Mouse (Mus musculus) forebrain, embryonic 10.5 days (tissue): ENCODE results near the gene Mov10. TPM values are rescaled to one million over a fixed set of nuclear protein-coding genes. Genes with fewer than 3 reads are reported as not detected.

ENCODE experiments used
- DNase-seq: peaks from one replicate; pipeline ENCODE4 v3.0.0-alpha.2; 2017; ENCODE audit warnings: low spot score; ENCODE audit errors: extremely low spot score
- H3K27ac ChIP-seq: fragments of 300-500 bp; sonication (generic); 2 replicates; pipeline ENCODE4 v1.5.1; 2016; ENCODE audit warnings: mild to moderate bottlenecking
- H3K27me3 ChIP-seq: fragments of 300-500 bp; sonication (generic); 2 replicates; pipeline ENCODE4 v1.6.1; 2016; ENCODE audit warnings: mild to moderate bottlenecking; ENCODE audit not compliant: poor library complexity, severe bottlenecking
- H3K36me3 ChIP-seq: fragments of 300-500 bp; sonication (generic); replicated peaks from 2 replicates; pipeline ENCODE4 v1.6.1; 2016; ENCODE audit warnings: mild to moderate bottlenecking, moderate library complexity
- H3K4me1 ChIP-seq: fragments of 300-500 bp; sonication (generic); 2 replicates; pipeline ENCODE4 v1.6.1; 2016
- H3K4me3 ChIP-seq: fragments of 300-500 bp; sonication (generic); 2 replicates; pipeline ENCODE4 v1.5.1; 2016; ENCODE audit warnings: mild to moderate bottlenecking, moderate library complexity
- H3K9me3 ChIP-seq: fragments of 300-500 bp; sonication (generic); 2 replicates; pipeline ENCODE4 v1.6.1; 2016; ENCODE audit warnings: mild to moderate bottlenecking, moderate library complexity
- WGBS: fragments of 180-500 bp; shearing (Covaris S2); methylation state at CpG from one replicate; pipeline ENCODE4 v1.1.7; 2016; 5-methylcytosine and 5-hydroxymethylcytosine counted together
- polyA plus RNA-seq: library from polyadenylated mRNA; unstranded; fragments of >200 nt; fragmentation: Nextera tagmentation; extraction: Ambion mirVana; gene quantifications from 2 replicates; pipeline ENCODE4 v1.2.1, GENCODE M21; 2016

Mov10 gene
- polyA plus RNA-seq, 1 experiment from 2014 or later, result 19.5 TPM

GRCm38 (mm10) chr3:104788075-104788474, 30.3 kb downstream of the Mov10 start, which contains the start of gene Rhoc:
Gene Rhoc, plus strand, starts transcription at chr3:104788375.
- Histone ChIP-seq H3K27me3 (peaks cover 64% of the 10 kb centered on the region), H3K4me3 (peak within 1 kb of the TSS; percentile 75), H3K36me3 (peaks cover 15% of the 10 kb centered on the region), H3K27ac (peak within 1 kb of the TSS; percentile 89), H3K9me3 (no peaks in the 10 kb centered on the region), H3K4me1 (peaks cover 50% of the 10 kb centered on the region)
- DNase-seq, result no peak
- 28% methylated on average over 3 of the region's 3 CpGs for WGBS

DNA sequence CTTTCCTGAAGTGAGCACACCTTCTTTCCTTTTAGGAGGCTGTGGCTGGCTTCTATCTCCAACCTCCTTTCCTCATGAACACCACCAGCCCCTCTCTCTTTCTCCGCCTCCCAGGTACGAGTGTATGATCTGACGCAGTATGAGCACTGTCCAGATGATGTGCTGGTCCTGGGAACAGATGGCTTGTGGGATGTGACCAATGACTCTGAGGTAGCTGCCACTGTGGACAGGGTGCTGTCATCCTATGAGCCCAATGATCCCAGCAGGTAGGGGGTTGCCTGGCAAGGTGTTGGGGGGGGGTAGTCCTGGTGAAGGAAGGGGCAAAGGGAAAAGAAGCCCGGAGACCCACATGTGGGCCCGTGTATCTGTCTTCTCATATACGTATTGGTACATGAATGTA, 33.1 kb downstream of the Mov10 start:
- no peak overlapping the region for H3K4me3 ChIP-seq
- peaks cover 42% of the 10 kb centered on the region for H3K4me1 ChIP-seq
- no peaks in the 10 kb centered on the region for H3K9me3 ChIP-seq
- no peak overlapping the region for H3K27ac ChIP-seq
- DNase-seq, result no peak
- WGBS, result 85% methylated on average over 6 of the region's 6 CpGs
- peaks cover 91% of the 10 kb centered on the region for H3K27me3 ChIP-seq
- H3K36me3 ChIP-seq, result no peaks in the 10 kb centered on the region

DNA sequence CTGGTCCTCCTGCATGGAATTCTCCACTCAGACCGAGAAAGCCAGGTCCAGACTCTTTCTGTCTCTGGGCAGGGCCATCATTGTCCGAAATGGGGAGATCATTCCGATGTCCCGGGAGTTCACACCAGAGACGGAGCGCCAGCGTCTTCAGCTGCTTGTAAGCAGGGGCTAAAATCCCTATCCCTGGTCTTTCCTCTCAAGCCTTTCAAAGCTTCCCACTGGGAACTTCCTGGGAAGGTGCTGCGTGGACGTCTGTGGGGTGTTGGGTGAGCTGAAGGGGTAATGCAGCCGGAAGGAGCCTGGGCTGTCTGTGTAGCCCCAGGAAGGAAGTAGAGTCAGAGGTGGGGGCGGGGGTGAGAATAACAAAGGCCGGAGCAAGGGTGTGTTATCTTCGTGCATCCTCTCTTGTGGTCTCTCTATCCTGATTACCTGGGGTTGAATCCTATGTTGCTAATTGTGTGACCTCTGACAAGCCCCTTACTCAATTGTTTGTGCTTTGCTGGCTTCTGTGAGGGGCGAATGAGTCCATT, 34.3 kb downstream of the Mov10 start:
- peaks cover 30% of the 10 kb centered on the region for H3K4me1 ChIP-seq
- H3K36me3 ChIP-seq, result no peaks in the 10 kb centered on the region
- H3K9me3 ChIP-seq, result no peaks in the 10 kb centered on the region
- H3K27me3 ChIP-seq, result peaks cover 91% of the 10 kb centered on the region
- H3K4me3 ChIP-seq, result no peak overlapping the region
- DNase-seq, result no peak
- 42% methylated on average over 14 of the region's 14 CpGs for WGBS
- H3K27ac ChIP-seq, result no peak overlapping the region

DNA sequence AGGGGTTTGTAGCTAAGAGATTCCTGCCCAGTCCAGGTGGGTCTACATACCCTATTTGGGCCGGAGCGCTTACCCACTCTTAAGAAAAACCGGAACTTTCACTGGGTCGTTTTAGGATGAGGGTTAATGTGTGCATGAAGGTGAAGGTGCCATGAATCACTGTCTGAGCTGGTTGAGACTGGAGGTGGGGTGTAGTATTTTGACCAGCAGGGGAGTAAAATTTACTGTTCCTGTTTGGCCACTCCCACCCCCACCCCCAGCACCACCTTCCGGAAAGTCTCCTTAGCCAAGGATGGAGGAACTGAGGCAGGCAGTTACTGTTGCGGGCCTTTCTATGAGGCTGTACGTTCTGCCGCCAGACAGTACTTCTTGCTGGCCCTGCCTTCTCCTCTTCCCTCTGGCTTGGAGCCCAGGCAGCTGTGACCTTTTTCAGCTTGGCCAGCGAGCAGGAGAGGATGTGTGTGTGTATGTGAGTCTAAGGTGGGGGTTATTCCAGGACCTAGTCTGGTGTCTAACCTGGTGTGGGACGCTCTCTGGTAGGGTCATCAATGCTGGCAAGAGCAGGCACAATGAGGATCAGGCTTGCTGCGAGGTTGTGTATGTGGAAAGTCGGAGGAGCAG, 36.2 kb downstream of the Mov10 start:
- 15% methylated on average over 12 of the region's 12 CpGs for WGBS
- Histone ChIP-seq H3K4me3 (peak overlapping the region; percentile 59), H3K9me3 (no peaks in the 10 kb centered on the region), H3K36me3 (no peaks in the 10 kb centered on the region), H3K4me1 (peaks cover 27% of the 10 kb centered on the region), H3K27ac (no peak overlapping the region), H3K27me3 (peaks cover 100% of the 10 kb centered on the region)
- DNase-seq, result no peak

DNA sequence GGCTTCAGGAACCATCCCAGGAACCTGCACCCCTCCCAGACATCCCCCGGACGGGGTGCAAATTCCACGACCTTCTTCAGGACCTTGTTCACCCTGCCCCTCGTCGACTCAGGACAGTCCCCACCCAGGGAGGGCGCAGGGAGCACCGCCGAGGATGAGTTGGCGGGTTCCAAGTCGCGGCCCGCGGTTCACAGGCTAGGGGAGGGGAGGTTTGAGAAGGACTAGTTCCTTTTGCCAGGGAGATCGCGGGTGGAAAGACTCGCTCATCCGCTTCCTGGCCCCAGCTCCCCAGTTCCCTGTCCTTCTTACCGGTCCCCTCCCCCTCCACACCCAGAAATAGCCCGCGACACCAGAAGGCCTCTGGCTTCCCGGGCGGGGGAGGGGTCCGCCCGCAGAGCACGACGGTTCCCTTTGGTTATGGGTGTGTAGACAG, 36.9 kb downstream of the Mov10 start, which contains the start of gene Fam19a3:
Fam19a3 (minus strand) TSS at position 370 of the 433 bp plus-strand sequence.
- Histone ChIP-seq H3K36me3 (no peaks in the 10 kb centered on the region), H3K27ac (peak within 1 kb of the TSS; percentile 26; the same call in 1 of the 2 replicates), H3K9me3 (no peaks in the 10 kb centered on the region), H3K4me1 (peaks cover 33% of the 10 kb centered on the region), H3K27me3 (peaks cover 100% of the 10 kb centered on the region), H3K4me3 (peak within 1 kb of the TSS; percentile 59)
- peak; percentile 31 for DNase-seq
- under 1% methylated on average over 26 of the region's 26 CpGs for WGBS

DNA sequence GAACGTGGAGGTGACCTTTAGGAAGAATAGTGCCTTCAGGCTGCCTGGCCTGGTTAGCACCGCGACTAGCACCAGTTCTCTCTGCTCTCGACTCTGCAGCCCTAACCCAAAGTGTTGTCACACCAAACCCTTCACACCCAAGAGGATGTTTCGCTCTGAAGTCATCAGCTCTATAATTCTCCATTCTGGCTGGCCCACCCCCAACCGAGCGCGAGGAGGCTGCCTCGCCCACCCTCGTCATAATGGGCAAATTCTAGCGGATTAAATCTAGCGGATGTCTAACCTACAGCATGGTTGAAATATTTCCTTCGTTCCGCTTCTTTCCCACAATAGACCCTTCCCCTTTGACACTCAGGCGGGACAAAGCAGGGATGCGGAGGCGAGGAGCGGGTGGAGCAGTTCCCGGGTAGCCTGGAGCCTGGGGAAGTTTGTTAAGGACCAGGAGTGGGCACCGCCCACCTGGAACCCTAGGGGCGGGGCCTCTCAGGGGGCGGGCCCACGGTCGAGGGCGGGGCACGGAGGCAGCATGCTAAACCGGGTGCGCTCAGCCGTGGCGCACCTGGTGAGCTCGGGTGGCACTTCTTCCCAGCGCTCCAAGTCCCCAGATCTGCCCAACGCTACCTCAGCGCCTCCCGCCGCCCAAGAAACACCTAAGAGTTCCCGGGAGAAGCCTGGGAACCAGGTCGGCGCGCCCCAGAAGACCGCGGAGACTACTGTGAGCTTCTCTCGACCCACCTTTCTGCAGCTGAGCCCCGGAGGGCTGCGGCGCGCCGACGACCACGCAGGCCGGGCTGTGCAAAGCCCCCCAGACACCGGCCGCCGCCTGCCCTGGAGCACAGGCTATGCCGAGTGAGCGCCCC, 37.6 kb downstream of the Mov10 start, which contains the start of gene Ppm1j:
Ppm1j (plus strand) TSS at position 496 of the 860 bp plus-strand sequence.
- Histone ChIP-seq H3K4me1 (peaks cover 36% of the 10 kb centered on the region), H3K4me3 (peak within 1 kb of the TSS; percentile 59), H3K9me3 (no peaks in the 10 kb centered on the region), H3K27me3 (peaks cover 100% of the 10 kb centered on the region), H3K27ac (peak within 1 kb of the TSS; percentile 26; the same call in 1 of the 2 replicates), H3K36me3 (no peaks in the 10 kb centered on the region)
- under 1% methylated on average over 56 of the region's 56 CpGs for WGBS
- DNase-seq, result peak; percentile 60

DNA sequence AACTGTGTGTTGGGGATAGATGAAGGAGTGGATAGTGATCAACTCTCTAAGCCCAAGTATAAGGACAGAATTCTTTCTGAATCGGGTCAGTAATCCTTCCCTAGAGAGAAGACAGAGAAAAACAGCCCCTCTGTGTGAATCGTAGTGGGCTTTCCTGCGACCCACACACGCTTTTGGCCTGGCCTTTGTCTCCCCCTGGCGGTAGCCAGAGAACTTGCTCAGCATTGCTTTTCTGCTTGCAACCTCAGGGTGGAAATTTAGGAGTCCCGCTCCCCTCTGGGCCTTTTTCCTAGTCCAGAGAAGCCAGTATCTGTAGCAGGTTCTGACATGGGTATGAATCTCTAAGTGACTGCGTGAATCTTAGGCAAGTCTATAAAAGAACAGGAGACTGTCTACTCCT, 38.4 kb downstream of the Mov10 start:
- H3K4me3 ChIP-seq, result no peak overlapping the region
- peaks cover 96% of the 10 kb centered on the region for H3K27me3 ChIP-seq
- no peaks in the 10 kb centered on the region for H3K36me3 ChIP-seq
- peaks cover 36% of the 10 kb centered on the region for H3K4me1 ChIP-seq
- H3K9me3 ChIP-seq, result no peaks in the 10 kb centered on the region
- peak; percentile 72 for DNase-seq
- no peak overlapping the region for H3K27ac ChIP-seq
- WGBS, result 2% methylated on average over 7 of the region's 7 CpGs

GRCm38 (mm10) chr3:104777342-104777741, 41.0 kb downstream of the Mov10 start:
- H3K27ac ChIP-seq, result no peak overlapping the region
- no peaks in the 10 kb centered on the region for H3K36me3 ChIP-seq
- H3K4me1 ChIP-seq, result peaks cover 44% of the 10 kb centered on the region
- DNase-seq, result peak; percentile 55
- no peaks in the 10 kb centered on the region for H3K9me3 ChIP-seq
- H3K4me3 ChIP-seq, result peak overlapping the region; percentile 47
- H3K27me3 ChIP-seq, result peaks cover 89% of the 10 kb centered on the region
- 1% methylated on average over 20 of the region's 20 CpGs for WGBS

GRCm38 (mm10) chr3:104773301-104773700, 45.1 kb downstream of the Mov10 start:
- DNase-seq, result no peak
- H3K27ac ChIP-seq, result no peak overlapping the region
- WGBS, result 70% methylated on average over 7 of the region's 7 CpGs
- H3K4me3 ChIP-seq, result no peak overlapping the region
- H3K36me3 ChIP-seq, result no peaks in the 10 kb centered on the region
- no peaks in the 10 kb centered on the region for H3K9me3 ChIP-seq
- H3K27me3 ChIP-seq, result peaks cover 62% of the 10 kb centered on the region
- H3K4me1 ChIP-seq, result peaks cover 28% of the 10 kb centered on the region

DNA sequence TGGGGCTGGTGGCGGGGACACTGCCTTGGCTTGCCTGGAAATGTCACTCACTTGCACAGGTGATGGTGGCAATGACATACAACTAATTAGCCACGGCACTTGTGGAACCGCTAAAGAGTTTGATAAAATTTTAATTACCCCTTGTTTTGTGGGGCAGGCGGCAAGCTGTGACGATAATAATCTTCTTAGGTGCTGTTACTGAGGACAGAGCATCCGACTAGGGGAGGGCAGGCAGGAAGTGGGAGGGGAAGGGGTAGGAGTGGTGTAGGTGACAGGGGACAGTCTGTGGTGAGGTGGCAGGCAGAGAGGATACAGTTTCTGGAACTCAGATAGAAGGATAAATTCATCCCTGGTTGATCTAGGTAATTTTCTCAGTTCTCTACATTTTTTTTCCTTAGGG, 46.9 kb downstream of the Mov10 start:
- DNase-seq, result no peak
- 66% methylated on average over 6 of the region's 6 CpGs for WGBS
- Histone ChIP-seq H3K4me3 (no peak overlapping the region), H3K9me3 (no peaks in the 10 kb centered on the region), H3K27ac (no peak overlapping the region), H3K4me1 (peaks cover 13% of the 10 kb centered on the region; the same call in 1 of the 2 replicates), H3K36me3 (no peaks in the 10 kb centered on the region), H3K27me3 (peaks cover 44% of the 10 kb centered on the region)

- H3K4me1 ChIP-seq, result peaks cover 10% of the 10 kb centered on the region; the same call in 1 of the 2 replicates
Observed at GRCm38 (mm10) chr3:104770918-104771317, 47.4 kb downstream of the Mov10 start.

DNA sequence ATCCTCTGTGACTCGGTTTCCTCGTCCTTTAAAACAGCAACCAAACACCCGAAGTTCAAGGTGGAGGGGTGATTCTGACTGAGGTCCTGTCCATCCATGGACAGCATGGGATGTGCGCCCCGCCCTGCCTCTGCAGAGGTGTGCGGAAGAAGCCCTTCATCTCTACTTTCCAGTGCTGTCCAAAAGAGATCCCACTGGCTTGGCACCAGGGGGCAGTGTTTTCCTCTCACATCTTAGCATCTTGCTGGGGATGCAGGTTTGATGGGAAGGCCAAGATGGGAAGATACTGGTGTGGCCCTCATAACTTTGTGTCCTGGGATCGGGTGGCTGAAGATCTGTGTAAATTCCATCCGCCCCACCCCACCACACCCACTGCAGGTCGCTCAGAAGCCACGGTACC, 48.3 kb downstream of the Mov10 start:
- peaks cover 33% of the 10 kb centered on the region for H3K27me3 ChIP-seq
- H3K9me3 ChIP-seq, result no peaks in the 10 kb centered on the region
- H3K27ac ChIP-seq, result no peak overlapping the region
- WGBS, result 58% methylated on average over 10 of the region's 10 CpGs
- no peak overlapping the region for H3K4me3 ChIP-seq
- no peak for DNase-seq
- peaks cover 10% of the 10 kb centered on the region; the same call in 1 of the 2 replicates for H3K4me1 ChIP-seq
- H3K36me3 ChIP-seq, result no peaks in the 10 kb centered on the region

More at GRCm38 (mm10) chr3:104770918-104771317, 47.4 kb downstream of the Mov10 start:
- 85% methylated on average over 3 of the region's 3 CpGs for WGBS
- Histone ChIP-seq H3K27ac (no peak overlapping the region), H3K27me3 (peaks cover 38% of the 10 kb centered on the region), H3K36me3 (no peaks in the 10 kb centered on the region), H3K4me3 (no peak overlapping the region), H3K9me3 (no peaks in the 10 kb centered on the region)
- DNase-seq, result no peak
